Mouse (Mus musculus) liver, adult 2 months (tissue): Measurements from ENCODE around the gene Fanca. TPM values are rescaled to one million over a fixed set of nuclear protein-coding genes. Genes with fewer than 3 reads are reported as not detected.
A peak's percentile ranks its signal among the peaks of the same experiment; 100 is the strongest.
"Not testable (repeated sequence)": the region's sequence is repeated elsewhere in the genome, so short reads cannot be mapped to it uniquely, and the experiment has no call there.

Source experiments
- DNase-seq: peaks from one replicate; pipeline ENCODE4 v3.0.0-alpha.2; 2011; ENCODE audit warnings: low read depth, low spot score; ENCODE audit errors: extremely low read depth
- H3K27ac ChIP-seq: fragments of 200-500 bp; replicated peaks from 2 replicates; pipeline ENCODE4 v1.5.1; 2012; ENCODE audit warnings: low read depth, mild to moderate bottlenecking, control low read depth, inconsistent platforms, low read length; ENCODE audit not compliant: insufficient read depth
- H3K27me3 ChIP-seq: fragments of 200-500 bp; 2 replicates; pipeline ENCODE4 v1.6.1; 2012; ENCODE audit warnings: mild to moderate bottlenecking, moderate library complexity, low read length, inconsistent platforms; ENCODE audit not compliant: control insufficient read depth, insufficient read depth
- H3K36me3 ChIP-seq: fragments of 200-500 bp; 2 replicates; pipeline ENCODE4 v1.6.1; 2012; ENCODE audit warnings: low read length, inconsistent platforms; ENCODE audit not compliant: control insufficient read depth, insufficient read depth
- H3K4me1 ChIP-seq: fragments of 200-500 bp; 2 replicates; pipeline ENCODE4 v1.6.1; 2011; ENCODE audit warnings: low read length; ENCODE audit not compliant: control insufficient read depth, insufficient read depth
- H3K4me3 ChIP-seq: fragments of 200-500 bp; 2 replicates; pipeline ENCODE4 v1.5.1; 2011; ENCODE audit warnings: low read depth, mild to moderate bottlenecking, control low read depth, low read length, moderate library complexity; ENCODE audit not compliant: insufficient read depth
- H3K79me2 ChIP-seq: fragments of 200-500 bp; 2 replicates; pipeline ENCODE4 v1.6.1; 2012; ENCODE audit warnings: inconsistent platforms, mild to moderate bottlenecking, low read length, moderate library complexity; ENCODE audit not compliant: control insufficient read depth, insufficient read depth
- H3K9ac ChIP-seq: fragments of 200-500 bp; 2 replicates; pipeline ENCODE4 v1.6.1; 2012; ENCODE audit warnings: low read depth, mild to moderate bottlenecking, control low read depth, inconsistent platforms, low read length
- CTCF ChIP-seq: fragments of 200-500 bp; IDR thresholded peaks from 2 replicates; pipeline ENCODE4 v1.5.1; 2011; ENCODE audit warnings: low read depth, low read length, control low read depth
- POLR2A ChIP-seq: fragments of 200-500 bp; IDR thresholded peaks from 2 replicates; pipeline ENCODE4 v1.6.1; 2011; ENCODE audit warnings: low read length, control low read depth; ENCODE audit not compliant: insufficient read depth; ENCODE audit errors: extremely low read depth
- WGBS: fragments of 180-500 bp; shearing (Covaris S2); methylation state at CpG from one replicate; pipeline ENCODE4 v1.1.7; 2018; 5-methylcytosine and 5-hydroxymethylcytosine counted together
- polyA plus RNA-seq: library from polyadenylated mRNA; depleted of rRNA; stranded (reverse); fragments of >200 nt; gene quantifications from 2 replicates; pipeline ENCODE4 v1.2.3, GENCODE M21; 2012
- total RNA-seq: library from RNA; depleted of rRNA; stranded (reverse); fragments of >200 nt; gene quantifications from 2 replicates; pipeline ENCODE4 v1.2.3, GENCODE M21; 2014

Fanca gene
- total and polyA plus RNA-seq, 2 experiments = 1.1 to 1.8 TPM

- Histone ChIP-seq H3K79me2 (peaks cover 5% of the 10 kb centered on the region; the same call in 1 of the 2 replicates), H3K4me3 (no peak overlapping the region), H3K4me1 (peaks cover 17% of the 10 kb centered on the region), H3K36me3 (no peaks in the 10 kb centered on the region), H3K27ac (no peak overlapping the region), H3K27me3 (no peaks in the 10 kb centered on the region), H3K9ac (no peak overlapping the region)
- TF ChIP-seq POLR2A (no peak), CTCF (no peak)
- 76% methylated on average over 13 of the region's 13 CpGs for WGBS
- no peak for DNase-seq
Observed at GRCm38 (mm10) chr8:123233300-123233699, 85.1 kb downstream of the Fanca start.

- TF ChIP-seq CTCF (no peak), POLR2A (no peak)
- DNase-seq = peak; percentile 19
- Histone ChIP-seq H3K27ac (no peak overlapping the region), H3K4me3 (no peak overlapping the region), H3K9ac (no peak overlapping the region), H3K79me2 (peaks cover 5% of the 10 kb centered on the region; the same call in 1 of the 2 replicates), H3K36me3 (no peaks in the 10 kb centered on the region), H3K27me3 (no peaks in the 10 kb centered on the region), H3K4me1 (peaks cover 17% of the 10 kb centered on the region)
- 45% methylated on average over 7 of the region's 7 CpGs for WGBS
Observed at GRCm38 (mm10) chr8:123232553-123232952, 85.8 kb downstream of the Fanca start.

- Histone ChIP-seq H3K27me3 (no peaks in the 10 kb centered on the region), H3K4me3 (no peak overlapping the region), H3K36me3 (no peaks in the 10 kb centered on the region), H3K4me1 (peaks cover 14% of the 10 kb centered on the region), H3K79me2 (peaks cover 5% of the 10 kb centered on the region; the same call in 1 of the 2 replicates), H3K9ac (no peak overlapping the region), H3K27ac (no peak overlapping the region)
- TF ChIP-seq POLR2A (no peak), CTCF (peak; percentile 28)
- 39% methylated on average over 5 of the region's 5 CpGs for WGBS
- peak; percentile 24 for DNase-seq
Observed at GRCm38 (mm10) chr8:123231742-123232141, 86.6 kb downstream of the Fanca start.

GRCm38 (mm10) chr8:123230326-123230725 is 88.0 kb downstream of the Fanca start:
- H3K9ac ChIP-seq, H3K27me3 ChIP-seq, H3K4me3 ChIP-seq, H3K79me2 ChIP-seq, DNase-seq, H3K27ac ChIP-seq, H3K36me3 ChIP-seq: not testable (repeated sequence)
- WGBS = 77% methylated on average over 11 of the region's 11 CpGs
- peaks cover 13% of the 10 kb centered on the region for H3K4me1 ChIP-seq

- TF ChIP-seq POLR2A = no peak
- no peak for TF ChIP-seq CTCF
- Histone ChIP-seq H3K27me3 (no peaks in the 10 kb centered on the region), H3K36me3 (no peaks in the 10 kb centered on the region), H3K4me1 (peaks cover 5% of the 10 kb centered on the region), H3K4me3 (no peak overlapping the region), H3K9ac (no peak overlapping the region), H3K27ac (no peak overlapping the region), H3K79me2 (no peaks in the 10 kb centered on the region; the same call in 1 of the 2 replicates)
- 95% methylated on average over 1 of the region's 1 CpGs for WGBS
- DNase-seq = no peak
Observed at GRCm38 (mm10) chr8:123228416-123228815, 90.0 kb downstream of the Fanca start.

GRCm38 (mm10) chr8:123224278-123225266 is 93.8 kb downstream of the Fanca start, which contains the start of gene Cdk10:
Gene Cdk10 (plus strand): TSS chr8:123224842.
- H3K4me1 ChIP-seq = peaks cover 3% of the 10 kb centered on the region
- peak; percentile 86 for DNase-seq
- peak within 1 kb of the TSS; percentile 84 for H3K4me3 ChIP-seq
- H3K27me3 ChIP-seq = no peaks in the 10 kb centered on the region
- peak within 1 kb of the TSS; percentile 88 for H3K9ac ChIP-seq
- TF ChIP-seq CTCF (no peak), POLR2A (peak; percentile 77)
- 2% methylated on average over 59 of the region's 59 CpGs for WGBS
- peak within 1 kb of the TSS; percentile 79 for H3K27ac ChIP-seq
- no peaks in the 10 kb centered on the region; the same call in 1 of the 2 replicates for H3K79me2 ChIP-seq
- no peaks in the 10 kb centered on the region for H3K36me3 ChIP-seq
